Mouse (Mus musculus): ENCODE results near the gene Rbfox3. TPM values are rescaled to one million over a fixed set of nuclear protein-coding genes. Genes with fewer than 3 reads are reported as not detected.
A peak's percentile ranks its signal among the peaks of the same experiment; 100 is the strongest.

The Rbfox3 gene
- polyA plus RNA-seq, 1 experiment from 2014 or later, result 12.6 TPM

GRCm38 (mm10) chr11:118574418-118574817, 337.0 kb downstream of the Rbfox3 start:
- H3K9ac ChIP-seq (ENCODE audit: low read depth, low read length), result no peak overlapping the region
- no peak overlapping the region for H3K4me2 ChIP-seq (replicated peaks; ENCODE audit: low read depth, low read length)
- no peaks in the 10 kb centered on the region for H3K36me3 ChIP-seq (ENCODE audit: control insufficient read depth, insufficient read depth, low read length)
- no peak overlapping the region for H3K4me3 ChIP-seq (ENCODE audit: low read depth, low read length)
- WGBS, result 79% methylated on average over 5 of the region's 5 CpGs
- no peak overlapping the region for H3K27ac ChIP-seq (ENCODE audit: low read depth, low read length)
- no peaks in the 10 kb centered on the region for H3K9me3 ChIP-seq (ENCODE audit: control insufficient read depth, low read length)
- ATAC-seq (ENCODE audit: low FRiP score) (no peak), DNase-seq (ENCODE audit: low spot score) (no peak)
- H3K4me1 ChIP-seq (replicated peaks; ENCODE audit: control insufficient read depth, insufficient read depth, low read length), result no peaks in the 10 kb centered on the region; the same call in 1 of the 2 replicates
- H3K27me3 ChIP-seq (ENCODE audit: control insufficient read depth, insufficient read depth, low read length), result peaks cover 33% of the 10 kb centered on the region

- Histone ChIP-seq H3K9me3 (ENCODE audit: control insufficient read depth, low read length) (no peaks in the 10 kb centered on the region), H3K4me3 (ENCODE audit: low read depth, low read length) (no peak overlapping the region), H3K27ac (ENCODE audit: low read depth, low read length) (no peak overlapping the region), H3K9ac (ENCODE audit: low read depth, low read length) (no peak overlapping the region), H3K27me3 (ENCODE audit: control insufficient read depth, insufficient read depth, low read length) (peaks cover 42% of the 10 kb centered on the region), H3K4me2 (replicated peaks; ENCODE audit: low read depth, low read length) (no peak overlapping the region), H3K4me1 (replicated peaks; ENCODE audit: control insufficient read depth, insufficient read depth, low read length) (no peaks in the 10 kb centered on the region; the same call in 1 of the 2 replicates), H3K36me3 (ENCODE audit: control insufficient read depth, insufficient read depth, low read length) (no peaks in the 10 kb centered on the region)
- DNase-seq (ENCODE audit: low spot score) (peak; percentile 87), ATAC-seq (ENCODE audit: low FRiP score) (no peak)
- 0% methylated on average over 3 of the region's 3 CpGs for WGBS
These were observed 337.8 kb downstream of the Rbfox3 start for GRCm38 (mm10) chr11:118573569-118573968.

GRCm38 (mm10) chr11:118573000-118573399, 338.4 kb downstream of the Rbfox3 start:
- no peak overlapping the region for H3K27ac ChIP-seq (ENCODE audit: low read depth, low read length)
- no peaks in the 10 kb centered on the region for H3K36me3 ChIP-seq (ENCODE audit: control insufficient read depth, insufficient read depth, low read length)
- no peak overlapping the region for H3K4me2 ChIP-seq (replicated peaks; ENCODE audit: low read depth, low read length)
- ATAC-seq (ENCODE audit: low FRiP score), result no peak
- H3K4me1 ChIP-seq (replicated peaks; ENCODE audit: control insufficient read depth, insufficient read depth, low read length), result no peaks in the 10 kb centered on the region; the same call in 1 of the 2 replicates
- no peak for DNase-seq (ENCODE audit: low spot score)
- no peaks in the 10 kb centered on the region for H3K9me3 ChIP-seq (ENCODE audit: control insufficient read depth, low read length)
- H3K4me3 ChIP-seq (ENCODE audit: low read depth, low read length), result no peak overlapping the region
- no peak overlapping the region for H3K9ac ChIP-seq (ENCODE audit: low read depth, low read length)
- WGBS, result 70% methylated on average over 7 of the region's 7 CpGs
- peaks cover 47% of the 10 kb centered on the region for H3K27me3 ChIP-seq (ENCODE audit: control insufficient read depth, insufficient read depth, low read length)

- no peaks in the 10 kb centered on the region; the same call in 1 of the 2 replicates for H3K4me1 ChIP-seq (replicated peaks; ENCODE audit: control insufficient read depth, insufficient read depth, low read length)
- peaks cover 54% of the 10 kb centered on the region for H3K27me3 ChIP-seq (ENCODE audit: control insufficient read depth, insufficient read depth, low read length)
- H3K4me2 ChIP-seq (replicated peaks; ENCODE audit: low read depth, low read length), result peak overlapping the region; percentile 49
- H3K36me3 ChIP-seq (ENCODE audit: control insufficient read depth, insufficient read depth, low read length), result no peaks in the 10 kb centered on the region
- ATAC-seq (ENCODE audit: low FRiP score) (no peak), DNase-seq (ENCODE audit: low spot score) (no peak)
- under 1% methylated on average over 27 of the region's 27 CpGs for WGBS
- H3K9ac ChIP-seq (ENCODE audit: low read depth, low read length), result 0 out of 2 replicates have a peak overlapping the region, but pooled peaks have one; percentile 15
- peak overlapping the region; percentile 29 for H3K4me3 ChIP-seq (ENCODE audit: low read depth, low read length)
- no peak overlapping the region for H3K27ac ChIP-seq (ENCODE audit: low read depth, low read length)
- H3K9me3 ChIP-seq (ENCODE audit: control insufficient read depth, low read length), result no peaks in the 10 kb centered on the region
These were observed 341.2 kb downstream of the Rbfox3 start for GRCm38 (mm10) chr11:118570164-118570563.

GRCm38 (mm10) chr11:118569571-118570062, 341.8 kb downstream of the Rbfox3 start:
- H3K36me3 ChIP-seq (ENCODE audit: control insufficient read depth, insufficient read depth, low read length), result no peaks in the 10 kb centered on the region
- no peak for ATAC-seq (ENCODE audit: low FRiP score)
- H3K4me3 ChIP-seq (ENCODE audit: low read depth, low read length), result peak overlapping the region; percentile 29
- H3K4me1 ChIP-seq (replicated peaks; ENCODE audit: control insufficient read depth, insufficient read depth, low read length), result no peaks in the 10 kb centered on the region; the same call in 1 of the 2 replicates
- peak overlapping the region; percentile 49 for H3K4me2 ChIP-seq (replicated peaks; ENCODE audit: low read depth, low read length)
- H3K9me3 ChIP-seq (ENCODE audit: control insufficient read depth, low read length), result no peaks in the 10 kb centered on the region
- WGBS, result 0% methylated on average over 26 of the region's 51 CpGs
- peaks cover 54% of the 10 kb centered on the region for H3K27me3 ChIP-seq (ENCODE audit: control insufficient read depth, insufficient read depth, low read length)
- H3K9ac ChIP-seq (ENCODE audit: low read depth, low read length), result no peak overlapping the region
- no peak overlapping the region for H3K27ac ChIP-seq (ENCODE audit: low read depth, low read length)
- DNase-seq (ENCODE audit: low spot score), result peak; percentile 37

GRCm38 (mm10) chr11:118563877-118564276, 347.5 kb downstream of the Rbfox3 start:
- 78% methylated on average over 5 of the region's 5 CpGs for WGBS
- ATAC-seq (ENCODE audit: low FRiP score) (no peak), DNase-seq (ENCODE audit: low spot score) (no peak)
- Histone ChIP-seq H3K4me3 (ENCODE audit: low read depth, low read length) (no peak overlapping the region), H3K9ac (ENCODE audit: low read depth, low read length) (no peak overlapping the region), H3K4me1 (replicated peaks; ENCODE audit: control insufficient read depth, insufficient read depth, low read length) (no peaks in the 10 kb centered on the region), H3K36me3 (ENCODE audit: control insufficient read depth, insufficient read depth, low read length) (no peaks in the 10 kb centered on the region), H3K9me3 (ENCODE audit: control insufficient read depth, low read length) (no peaks in the 10 kb centered on the region), H3K4me2 (replicated peaks; ENCODE audit: low read depth, low read length) (no peak overlapping the region), H3K27me3 (ENCODE audit: control insufficient read depth, insufficient read depth, low read length) (peaks cover 16% of the 10 kb centered on the region), H3K27ac (ENCODE audit: low read depth, low read length) (no peak overlapping the region)

- no peak for ATAC-seq (ENCODE audit: low FRiP score)
- Histone ChIP-seq H3K9ac (ENCODE audit: low read depth, low read length) (no peak overlapping the region), H3K9me3 (ENCODE audit: control insufficient read depth, low read length) (no peaks in the 10 kb centered on the region), H3K4me2 (replicated peaks; ENCODE audit: low read depth, low read length) (no peak overlapping the region), H3K27ac (ENCODE audit: low read depth, low read length) (no peak overlapping the region), H3K4me1 (replicated peaks; ENCODE audit: control insufficient read depth, insufficient read depth, low read length) (no peaks in the 10 kb centered on the region), H3K4me3 (ENCODE audit: low read depth, low read length) (no peak overlapping the region), H3K36me3 (ENCODE audit: control insufficient read depth, insufficient read depth, low read length) (no peaks in the 10 kb centered on the region), H3K27me3 (ENCODE audit: control insufficient read depth, insufficient read depth, low read length) (peaks cover 6% of the 10 kb centered on the region)
- WGBS, result 81% methylated on average over 4 of the region's 4 CpGs
- no peak for DNase-seq (ENCODE audit: low spot score)
These were observed 348.6 kb downstream of the Rbfox3 start for GRCm38 (mm10) chr11:118562847-118563246.

- WGBS, result 59% methylated on average over 8 of the region's 8 CpGs
- Histone ChIP-seq H3K36me3 (ENCODE audit: control insufficient read depth, insufficient read depth, low read length) (no peaks in the 10 kb centered on the region), H3K27ac (ENCODE audit: low read depth, low read length) (no peak overlapping the region), H3K4me3 (ENCODE audit: low read depth, low read length) (no peak overlapping the region), H3K9me3 (ENCODE audit: control insufficient read depth, low read length) (no peaks in the 10 kb centered on the region), H3K4me2 (replicated peaks; ENCODE audit: low read depth, low read length) (no peak overlapping the region), H3K9ac (ENCODE audit: low read depth, low read length) (no peak overlapping the region), H3K4me1 (replicated peaks; ENCODE audit: control insufficient read depth, insufficient read depth, low read length) (no peaks in the 10 kb centered on the region), H3K27me3 (ENCODE audit: control insufficient read depth, insufficient read depth, low read length) (no peaks in the 10 kb centered on the region)
- DNase-seq (ENCODE audit: low spot score) (no peak), ATAC-seq (ENCODE audit: low FRiP score) (no peak)
These were observed 353.2 kb downstream of the Rbfox3 start for GRCm38 (mm10) chr11:118558193-118558592.

GRCm38 (mm10) chr11:118555631-118556030, 355.8 kb downstream of the Rbfox3 start:
- no peaks in the 10 kb centered on the region for H3K36me3 ChIP-seq (ENCODE audit: control insufficient read depth, insufficient read depth, low read length)
- 70% methylated on average over 5 of the region's 5 CpGs for WGBS
- H3K9me3 ChIP-seq (ENCODE audit: control insufficient read depth, low read length), result no peaks in the 10 kb centered on the region
- DNase-seq (ENCODE audit: low spot score) (no peak), ATAC-seq (ENCODE audit: low FRiP score) (no peak)
- H3K4me2 ChIP-seq (replicated peaks; ENCODE audit: low read depth, low read length), result no peak overlapping the region
- H3K27ac ChIP-seq (ENCODE audit: low read depth, low read length), result no peak overlapping the region
- H3K4me1 ChIP-seq (replicated peaks; ENCODE audit: control insufficient read depth, insufficient read depth, low read length), result peaks cover 6% of the 10 kb centered on the region
- H3K27me3 ChIP-seq (ENCODE audit: control insufficient read depth, insufficient read depth, low read length), result no peaks in the 10 kb centered on the region
- H3K4me3 ChIP-seq (ENCODE audit: low read depth, low read length), result no peak overlapping the region
- H3K9ac ChIP-seq (ENCODE audit: low read depth, low read length), result no peak overlapping the region

Measured in hindbrain, embryonic 11.5 days (tissue).